Mouse (Mus musculus) granulocyte monocyte progenitor cell, adult 5-6 weeks (primary cell): Measurements from ENCODE around the gene Olfr380. TPM values are rescaled to one million over a fixed set of nuclear protein-coding genes. Genes with fewer than 3 reads are reported as not detected.

Experiments used
- ATAC-seq: replicated peaks from 2 replicates; pipeline ENCODE4 v1.8.0; 2016; ENCODE audit warnings: mild to moderate bottlenecking, moderate TSS enrichment, inconsistent platforms; ENCODE audit not compliant: poor library complexity, severe bottlenecking
- total RNA-seq, 2 experiments: library from RNA; stranded (forward) in 1 of 2; stranded (reverse) in 1 of 2; fragments of 200-712, 200-1000 nt in 1 of 2; fragments of >200 nt in 1 of 2; fragmentation: Nextera tagmentation in 1 of 2; gene quantifications; 2 replicates each; pipeline ENCODE4 v1.2.3; 2014 to 2017

Olfr380 gene
- not detected in 2 replicates for total RNA-seq (2014; fragmentation: Nextera tagmentation)
- not detected in 2 replicates for total RNA-seq (2017)

DNA sequence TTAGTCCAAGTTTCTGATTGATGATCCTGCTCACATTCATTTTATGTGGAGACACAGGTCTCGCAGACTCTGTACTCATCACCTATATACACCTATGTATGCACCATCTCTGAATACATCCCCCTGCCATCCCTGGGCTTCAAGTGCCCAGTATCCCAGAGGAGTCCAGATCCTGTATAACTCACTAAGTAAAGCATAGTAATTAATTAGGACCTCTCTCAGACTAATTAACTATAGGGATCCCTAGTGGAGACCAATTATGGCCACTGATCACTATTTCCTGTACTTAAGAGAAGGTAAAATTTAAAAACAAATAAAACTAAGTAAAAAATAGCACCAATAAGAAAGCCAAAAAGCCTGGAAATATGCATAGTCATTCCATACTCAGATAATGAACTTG, at the start of gene Olfr380:
Gene Olfr380 (minus strand): TSS at position 101 of the 400 bp plus-strand sequence.
- ATAC-seq, result no peak

DNA sequence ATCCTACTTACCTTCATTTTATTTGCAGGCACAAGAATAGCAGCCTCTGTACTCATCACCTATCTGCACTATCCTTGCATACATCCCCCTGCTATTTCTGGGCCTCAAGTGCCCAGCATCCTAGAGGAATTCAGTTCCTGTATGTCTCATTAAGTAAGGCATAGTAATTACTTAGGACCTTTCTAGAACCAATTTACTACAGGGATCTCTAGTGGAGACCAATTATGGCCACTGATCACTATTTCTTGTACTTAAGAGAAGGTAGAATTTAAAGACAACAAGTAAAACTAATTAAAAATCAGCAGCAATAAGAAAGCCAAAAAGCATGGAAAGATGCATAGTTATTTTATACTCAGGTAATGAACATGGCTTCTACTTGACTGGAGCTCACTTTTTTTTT, 34.2 kb upstream of the Olfr380 start, which contains the start of gene Olfr381:
Gene Olfr381 (minus strand): TSS at position 101 of the 400 bp plus-strand sequence.
- no peak for ATAC-seq

DNA sequence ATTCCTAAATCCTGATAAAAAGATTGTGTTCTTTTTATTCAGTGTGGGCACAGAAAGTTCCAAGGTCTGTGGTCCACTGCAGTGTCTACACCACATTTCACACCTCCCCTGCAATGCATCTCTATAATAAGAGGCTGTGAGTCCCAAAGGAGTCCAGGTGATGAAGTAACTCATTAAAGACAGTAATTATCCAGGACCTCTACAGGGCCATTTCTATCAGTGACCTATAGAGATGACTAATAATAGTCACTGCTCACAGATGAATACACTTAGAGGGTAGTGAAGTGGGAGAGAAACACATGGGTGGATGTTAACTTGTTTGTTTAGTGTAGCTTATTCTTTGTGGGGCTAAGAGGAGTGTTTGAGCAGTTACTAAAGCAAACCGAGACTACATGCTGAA, 28.9 kb downstream of the Olfr380 start, which contains the start of gene Olfr378:
Gene Olfr378 (minus strand): TSS at position 101 of the 400 bp plus-strand sequence.
- ATAC-seq, result no peak

Other genes with a start within 250 kb of the Olfr380 start
- not detected in 2 replicates for gene Trpv1, start 223.2 kb downstream of the Olfr380 start, total RNA-seq (2014; fragmentation: Nextera tagmentation)
- gene Trpv1, start 223.2 kb downstream of the Olfr380 start, total RNA-seq (2017), result not detected in 2 replicates
- not detected in 2 replicates for gene Trpv3, start 190.1 kb downstream of the Olfr380 start, total RNA-seq (2014; fragmentation: Nextera tagmentation)
- gene Trpv3, start 190.1 kb downstream of the Olfr380 start, total RNA-seq (2017), result not detected in 2 replicates
- not detected in 2 replicates for gene Aspa, start 127.9 kb downstream of the Olfr380 start, total RNA-seq (2014; fragmentation: Nextera tagmentation)
- gene Aspa, start 127.9 kb downstream of the Olfr380 start, total RNA-seq (2017), result 0.62 and 1.9 TPM in 2 replicates
- gene Gm49340, start 127.8 kb downstream of the Olfr380 start, total RNA-seq (2014; fragmentation: Nextera tagmentation), result not detected in 2 replicates
- gene Gm49340, start 127.8 kb downstream of the Olfr380 start, total RNA-seq (2017), result not detected in 2 replicates
- gene Spata22, start 127.8 kb downstream of the Olfr380 start, total RNA-seq (2014; fragmentation: Nextera tagmentation), result not detected in 2 replicates
- gene Spata22, start 127.8 kb downstream of the Olfr380 start, total RNA-seq (2017), result not detected in 2 replicates
- not detected in 2 replicates for gene Olfr20, start 106.7 kb downstream of the Olfr380 start, total RNA-seq (2014; fragmentation: Nextera tagmentation)
- not detected in 2 replicates for gene Olfr20, start 106.7 kb downstream of the Olfr380 start, total RNA-seq (2017)
- not detected in 2 replicates for gene Olfr376, start 86.3 kb downstream of the Olfr380 start, total RNA-seq (2014; fragmentation: Nextera tagmentation)
- not detected in 2 replicates for gene Olfr376, start 86.3 kb downstream of the Olfr380 start, total RNA-seq (2017)
- not detected in 2 replicates for gene Olfr1, start 57.9 kb downstream of the Olfr380 start, total RNA-seq (2014; fragmentation: Nextera tagmentation)
- gene Olfr1, start 57.9 kb downstream of the Olfr380 start, total RNA-seq (2017), result not detected in 2 replicates
- not detected in 2 replicates for gene Olfr378, start 29.0 kb downstream of the Olfr380 start, total RNA-seq (2014; fragmentation: Nextera tagmentation)
- not detected in 2 replicates for gene Olfr378, start 29.0 kb downstream of the Olfr380 start, total RNA-seq (2017)
- not detected in 2 replicates for gene Olfr381, start 34.1 kb upstream of the Olfr380 start, total RNA-seq (2014; fragmentation: Nextera tagmentation)
- gene Olfr381, start 34.1 kb upstream of the Olfr380 start, total RNA-seq (2017), result not detected in 2 replicates
- not detected in 2 replicates for gene Olfr382, start 59.7 kb upstream of the Olfr380 start, total RNA-seq (2014; fragmentation: Nextera tagmentation)
- not detected in 2 replicates for gene Olfr382, start 59.7 kb upstream of the Olfr380 start, total RNA-seq (2017)
- gene Olfr385, start 135.5 kb upstream of the Olfr380 start, total RNA-seq (2014; fragmentation: Nextera tagmentation), result not detected in 2 replicates
- gene Olfr385, start 135.5 kb upstream of the Olfr380 start, total RNA-seq (2017), result not detected in 2 replicates
- gene Olfr384, start 141.1 kb upstream of the Olfr380 start, total RNA-seq (2014; fragmentation: Nextera tagmentation), result not detected in 2 replicates
- gene Olfr384, start 141.1 kb upstream of the Olfr380 start, total RNA-seq (2017), result not detected in 2 replicates
- not detected in 2 replicates for gene Zfp735, start 231.3 kb upstream of the Olfr380 start, total RNA-seq (2014; fragmentation: Nextera tagmentation)
- not detected in 2 replicates for gene Zfp735, start 231.3 kb upstream of the Olfr380 start, total RNA-seq (2017)